20 mouse cellular contexts compared by ENCODE assay signal in genomic region chr12:76128306-76128705, GRCm38 (mm10). TPM values are rescaled to one million over a fixed set of nuclear protein-coding genes. Genes with fewer than 3 reads are reported as not detected.
DNase-seq lines count a peak whose midpoint lies in the region; TF ChIP-seq lines count a peak whose summit lies in the region.
"Had no signal": no experiment of that assay in that cellular context is flagged by ENCODE, and none has a peak within 500 bp of the region (broad histone marks: within the 10 kb centered on the region; RNA-seq: fewer than 3 reads in every experiment).

No protein-coding gene starts in this region.

- peak overlapping the region; percentile 63 for H3K27ac ChIP-seq in gastrocnemius, adult 2 months
- H3K27ac ChIP-seq in kidney, adult 2 months (ENCODE audit: insufficient read depth, low read depth, low read length): no peak overlapping the region
- H3K27ac ChIP-seq: embryonic facial prominence, embryonic 12.5 days; embryonic facial prominence, embryonic 15.5 days; heart, adult 2 months; hindbrain, embryonic 12.5 days; hindbrain, embryonic 15.5 days had no signal

- H3K4me1 ChIP-seq in kidney, adult 2 months (ENCODE audit: control insufficient read depth, insufficient read depth, low read length): no peaks in the 10 kb centered on the region
- H3K4me1 ChIP-seq: embryonic facial prominence, embryonic 12.5 days; embryonic facial prominence, embryonic 15.5 days; hindbrain, embryonic 12.5 days; hindbrain, embryonic 15.5 days had no signal

- no peak overlapping the region for H3K4me3 ChIP-seq in gastrocnemius, adult 2 months
- no peak overlapping the region for H3K4me3 ChIP-seq in kidney, adult 2 months (ENCODE audit: insufficient read depth, low read depth, low read length)
- H3K4me3 ChIP-seq: embryonic facial prominence, embryonic 12.5 days; embryonic facial prominence, embryonic 15.5 days; heart, adult 2 months; hindbrain, embryonic 12.5 days; hindbrain, embryonic 15.5 days had no signal

- DNase-seq in gastrocnemius, adult 2 months: no peak
- DNase-seq in gastrocnemius, adult 8-10 months (ENCODE audit: low spot score in 2 of 2): no peak
- DNase-seq in kidney, postnatal 4 days: peak; percentile 17 to 34
- DNase-seq in kidney, adult 2 months: no peak
- DNase-seq in testis, postnatal 10 days (ENCODE audit: low spot score): peak; percentile 65
- DNase-seq in testis, postnatal 14 days (ENCODE audit: low spot score): no peak
- DNase-seq in NIH3T3 (ENCODE audit: low read depth): peak; percentile 49
- no peak for DNase-seq in adrenal gland, postnatal 10 days
- DNase-seq: forebrain, postnatal 0 days had no signal

- no peaks in the 10 kb centered on the region for H3K36me3 ChIP-seq in kidney, adult 2 months (ENCODE audit: control insufficient read depth, insufficient read depth, low read length)
- H3K36me3 ChIP-seq: embryonic facial prominence, embryonic 12.5 days; embryonic facial prominence, embryonic 15.5 days; hindbrain, embryonic 12.5 days; hindbrain, embryonic 15.5 days had no signal

- TF ChIP-seq POLR2A in kidney, adult 2 months (IDR thresholded peaks at IDR 0.05; ENCODE audit: low read depth, low read length): no peak

- TF ChIP-seq CTCF in gastrocnemius, adult 2 months (IDR thresholded peaks at IDR 0.05): no peak
- TF ChIP-seq CTCF in kidney, adult 2 months (conservative IDR thresholded peaks at IDR 0.05; ENCODE audit: insufficient read depth, insufficient read length, low read depth, low read length): no peak

- WGBS in kidney, adult 2 months: 48% methylated on average over 3 of the region's 3 CpGs

- no peaks in the 10 kb centered on the region for H3K27me3 ChIP-seq in kidney, adult 2 months (replicated peaks; ENCODE audit: control insufficient read depth, insufficient read depth, low read length)
- H3K27me3 ChIP-seq: embryonic facial prominence, embryonic 12.5 days; embryonic facial prominence, embryonic 15.5 days; hindbrain, embryonic 12.5 days; hindbrain, embryonic 15.5 days had no signal

- intact Hi-C loops in gastrocnemius, adult 2 months (cut with DNase I): no loop called here

RNA-seq across cellular contexts. Expression of gene Esr2, which starts 48.8 kb away (rescaled TPM):
- total RNA-seq in gastrocnemius, adult 2 months (2021): under 1 TPM; 0.08 to 0.13 TPM
- under 1 TPM in 3 of 4 experiments, not detected in 1; 0.11 to 0.29 (median 0.27) TPM for total RNA-seq in gastrocnemius, adult 8-10 months (2022)
- 0.17 and 0.31 TPM in 2 replicates for polyA plus RNA-seq in kidney, adult 2 months (2012; rRNA removed)
- total RNA-seq in adrenal gland, postnatal 10 days (2021): not detected
- total RNA-seq: adrenal gland, adult 2 months; adrenal gland, postnatal 25 days; common myeloid progenitor, adult 5-6 weeks; granulocyte monocyte progenitor cell, adult 5-6 weeks; heart, adult 2 months; hematopoietic stem cell, adult 5-6 weeks had no signal
- polyA plus RNA-seq: adrenal gland, adult 2 months; intestine, embryonic 14.5 days had no signal

Comparison
In these comparisons a context has a peak if more than half of its experiments do, and no peak if none do; other contexts are left out.
1. DNase-seq: peak in kidney, postnatal 4 days (2 of 2), testis, postnatal 10 days (single experiment) and NIH3T3 (single experiment); none in gastrocnemius, adult 2 months (single experiment), gastrocnemius, adult 8-10 months (0 of 2), kidney, adult 2 months (single experiment), testis, postnatal 14 days (single experiment) and adrenal gland, postnatal 10 days (single experiment).